Mouse (Mus musculus) myocyte (in vitro differentiated cells): ENCODE results near the gene Smug1.

Experiments
- E2F4 ChIP-seq: IDR thresholded peaks from one replicate; pipeline ENCODE4 v1.6.1; 2011; ENCODE audit warnings: mild to moderate bottlenecking, control low read depth, moderate library complexity; ENCODE audit not compliant: insufficient read depth
- MAX ChIP-seq: IDR thresholded peaks from one replicate; pipeline ENCODE4 v1.6.1; 2011; ENCODE audit warnings: low read depth, mild to moderate bottlenecking, control low read depth
- MYOD1 ChIP-seq, 3 experiments: IDR thresholded peaks; one replicate each; pipeline ENCODE4 v1.6.1; 2011; ENCODE audit warnings: control low read depth in 2 of 3, low read depth in 2 of 3, mild to moderate bottlenecking in 2 of 3, moderate library complexity in 1 of 3; ENCODE audit not compliant: insufficient read length in 2 of 3, control insufficient read depth in 1 of 3
- POLR2A ChIP-seq: IDR thresholded peaks from one replicate; pipeline ENCODE4 v1.6.1; 2011; ENCODE audit warnings: low read depth, mild to moderate bottlenecking, control low read depth, moderate library complexity; ENCODE audit not compliant: insufficient read length
- POLR2AphosphoS2 ChIP-seq: IDR thresholded peaks from one replicate; pipeline ENCODE4 v1.6.1; 2011; ENCODE audit warnings: low read depth, control low read depth; ENCODE audit not compliant: insufficient read length
- SRF ChIP-seq: IDR thresholded peaks from one replicate; pipeline ENCODE4 v1.6.1; 2011; ENCODE audit warnings: low read depth; ENCODE audit not compliant: control insufficient read depth, insufficient read length
- TCF12 ChIP-seq: IDR thresholded peaks from one replicate; pipeline ENCODE4 v1.6.1; 2011; ENCODE audit warnings: mild to moderate bottlenecking, control low read depth; ENCODE audit not compliant: poor library complexity, insufficient read depth, severe bottlenecking

DNA sequence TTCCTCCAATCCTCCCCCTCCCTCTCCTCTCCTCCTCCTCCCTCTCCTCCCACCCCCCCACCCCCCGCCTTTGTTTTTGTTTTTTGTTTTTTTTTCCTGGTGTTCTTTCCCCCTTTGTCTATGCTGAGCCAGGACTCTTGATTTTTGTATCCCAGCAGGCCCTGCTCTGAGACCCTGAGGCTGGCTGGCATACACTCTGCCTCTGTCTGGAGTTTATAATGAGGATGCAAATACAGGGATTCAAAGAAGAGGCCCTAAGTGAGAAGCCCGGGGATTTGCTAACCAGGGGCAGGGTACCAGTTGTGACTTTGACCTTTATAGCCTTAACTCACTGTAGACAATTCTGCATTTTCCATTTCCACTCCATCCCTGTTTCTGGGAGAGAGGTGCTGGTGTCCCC, 60.7 kb downstream of the Smug1 start:
- no peak for TF ChIP-seq POLR2A
- no peak for TF ChIP-seq MYOD1 (IDR thresholded peaks at IDR 0.05; ENCODE audit: control insufficient read depth in 1 of 3, insufficient read length in 2 of 3, low read depth in 2 of 3)
- no peak for TF ChIP-seq MAX
- TF ChIP-seq TCF12, result no peak
- TF ChIP-seq POLR2AphosphoS2, result no peak
- TF ChIP-seq E2F4, result no peak
- no peak for TF ChIP-seq SRF
